Mouse (Mus musculus) urinary bladder, postnatal 10 days (tissue): ENCODE measurements around the gene Rmdn2.
A peak's percentile ranks its signal among the peaks of the same experiment; 100 is the strongest.

Experiments
- DNase-seq: peaks from one replicate; pipeline ENCODE4 v3.0.0; 2022; ENCODE audit warnings: low spot score

Gene Rmdn2

GRCm38 (mm10) chr17:79611545-79611944, at the start of gene Rmdn2:
Gene Rmdn2 (plus strand): TSS chr17:79611863.
- no peak for DNase-seq

GRCm38 (mm10) chr17:79563067-79563620, 48.5 kb upstream of the Rmdn2 start:
- DNase-seq: no peak

- DNase-seq: no peak
These were observed 47.9 kb upstream of the Rmdn2 start for GRCm38 (mm10) chr17:79563721-79564120.

- no peak for DNase-seq
These were observed 46.3 kb upstream of the Rmdn2 start for GRCm38 (mm10) chr17:79565241-79565961.

GRCm38 (mm10) chr17:79568401-79568800, 43.3 kb upstream of the Rmdn2 start:
- DNase-seq: no peak

- DNase-seq: no peak
These were observed 33.3 kb upstream of the Rmdn2 start for GRCm38 (mm10) chr17:79578328-79578727.

GRCm38 (mm10) chr17:79580264-79580920, 31.3 kb upstream of the Rmdn2 start:
- DNase-seq: peak; percentile 19

GRCm38 (mm10) chr17:79583466-79583865, 28.2 kb upstream of the Rmdn2 start:
- no peak for DNase-seq

GRCm38 (mm10) chr17:79584246-79584800, 27.3 kb upstream of the Rmdn2 start:
- DNase-seq: no peak

- no peak for DNase-seq
These were observed 21.8 kb upstream of the Rmdn2 start for GRCm38 (mm10) chr17:79589913-79590312.

- no peak for DNase-seq
These were observed 15.7 kb upstream of the Rmdn2 start for GRCm38 (mm10) chr17:79595996-79596395.

GRCm38 (mm10) chr17:79598151-79598550, 13.5 kb upstream of the Rmdn2 start:
- DNase-seq: no peak

- no peak for DNase-seq
These were observed 12.8 kb upstream of the Rmdn2 start for GRCm38 (mm10) chr17:79598596-79599577.

- DNase-seq: no peak
These were observed 11.6 kb upstream of the Rmdn2 start for GRCm38 (mm10) chr17:79600108-79600507.

- no peak for DNase-seq
These were observed 9.3 kb upstream of the Rmdn2 start for GRCm38 (mm10) chr17:79602381-79602780.

GRCm38 (mm10) chr17:79603427-79603826, 8.2 kb upstream of the Rmdn2 start:
- no peak for DNase-seq

- DNase-seq: no peak
These were observed 5.9 kb upstream of the Rmdn2 start for GRCm38 (mm10) chr17:79605794-79606193.

- DNase-seq: no peak
These were observed 2.0 kb upstream of the Rmdn2 start for GRCm38 (mm10) chr17:79609697-79610096.

- DNase-seq: no peak
These were observed 1.4 kb upstream of the Rmdn2 start for GRCm38 (mm10) chr17:79610163-79610755.

GRCm38 (mm10) chr17:79614691-79615588, 3.3 kb downstream of the Rmdn2 start:
- DNase-seq: peak; percentile 20
